Mouse (Mus musculus): ENCODE data around the gene Fbxo42. TPM values are rescaled to one million over a fixed set of nuclear protein-coding genes. Genes with fewer than 3 reads are reported as not detected.

Fbxo42 gene
- total RNA-seq, 1 experiment from 2014 or later: 21.7 TPM

DNA sequence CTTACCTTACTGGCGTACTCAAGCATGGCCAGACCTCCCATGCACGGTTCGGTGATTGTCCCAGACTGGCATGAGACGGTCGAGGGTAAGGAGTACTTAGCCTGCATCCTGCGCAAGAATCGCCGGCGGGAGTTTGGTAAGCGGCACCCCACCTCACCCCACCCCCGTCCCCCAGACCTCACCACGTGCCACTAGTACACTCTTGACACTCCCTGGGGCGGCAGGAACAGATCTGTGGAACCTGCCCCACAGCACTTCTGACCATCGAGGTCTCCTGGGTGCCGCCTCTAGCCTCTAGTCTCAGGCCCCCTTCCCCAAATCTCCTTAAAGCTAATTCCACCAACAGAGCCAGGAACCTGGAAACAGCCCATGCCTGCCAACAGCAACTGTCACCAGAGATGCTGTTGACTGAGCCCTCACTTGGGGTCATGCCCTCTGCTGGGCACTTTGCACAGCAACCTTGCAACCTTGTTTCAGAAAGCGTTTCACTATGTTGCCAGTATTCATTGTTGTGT, 66.7 kb downstream of the Fbxo42 start:
- DNase-seq: peak; percentile 61

DNA sequence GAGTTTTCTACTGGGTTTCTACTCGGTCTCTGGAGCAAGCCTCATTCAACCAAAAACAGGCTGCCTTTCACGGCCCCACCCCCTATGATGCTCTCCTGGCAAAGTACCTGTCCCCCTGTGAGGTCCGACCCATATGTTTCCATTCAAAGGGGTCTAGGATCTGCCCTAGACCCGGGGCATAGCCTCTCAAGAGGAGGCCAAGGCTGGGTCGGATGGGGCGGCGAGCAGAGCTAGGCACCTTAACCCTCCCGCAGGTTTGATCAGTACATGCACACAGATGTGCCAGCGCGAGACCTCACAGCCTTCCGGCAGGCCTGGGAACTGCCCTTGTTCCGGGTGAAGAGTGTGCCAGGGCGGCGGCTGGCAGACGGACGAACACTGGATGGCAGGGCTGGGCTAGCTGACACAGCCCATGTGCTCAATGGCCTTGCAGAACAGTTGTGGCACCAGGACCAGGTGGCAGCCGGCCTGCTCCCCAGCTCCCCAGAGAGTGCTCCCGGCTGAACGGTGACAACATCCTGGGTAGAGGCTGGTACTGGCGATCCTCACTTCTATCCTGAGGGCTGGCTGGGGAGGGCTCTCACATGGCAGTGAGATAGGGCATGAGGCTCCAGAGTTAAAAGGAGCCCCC, 72.0 kb downstream of the Fbxo42 start:
- peak; percentile 73 for DNase-seq

DNA sequence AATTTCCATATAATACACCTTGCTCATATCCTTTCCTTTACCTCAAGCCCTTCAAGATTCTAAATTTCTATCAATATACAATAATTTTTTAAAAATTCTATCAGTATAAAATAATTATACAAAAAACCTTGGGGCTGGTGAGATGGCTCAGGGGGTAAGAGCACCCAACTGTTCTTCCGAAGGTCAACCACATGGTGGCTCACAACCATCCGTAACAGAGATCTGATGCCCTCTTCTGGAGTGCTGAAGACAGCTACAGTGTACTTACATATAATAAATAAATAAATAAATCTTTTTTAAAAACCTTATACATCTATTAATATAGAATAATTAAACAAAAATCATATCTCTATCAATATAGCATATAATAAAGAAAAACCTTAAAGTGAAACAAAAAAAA, 74.1 kb downstream of the Fbxo42 start:
- no peak for DNase-seq

DNA sequence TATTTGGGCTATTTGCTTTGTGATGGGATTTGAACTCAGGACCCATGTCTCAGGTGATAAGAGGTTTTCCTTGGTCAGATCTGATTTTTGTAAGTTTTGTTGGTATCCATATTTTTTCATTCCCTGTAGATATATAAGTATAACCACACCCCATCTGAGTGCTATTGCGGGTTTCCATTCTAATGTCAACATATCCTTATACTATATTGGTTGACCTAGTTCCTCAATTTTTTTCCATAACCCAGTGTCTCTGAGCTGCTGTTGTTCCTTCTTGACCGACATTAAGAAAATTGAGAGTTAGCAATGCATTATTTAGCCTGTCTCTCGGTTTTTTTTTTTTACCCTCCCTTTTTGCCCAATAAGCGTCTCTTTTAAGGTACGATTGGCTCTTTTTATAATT, 75.0 kb downstream of the Fbxo42 start:
- no peak for DNase-seq

DNA sequence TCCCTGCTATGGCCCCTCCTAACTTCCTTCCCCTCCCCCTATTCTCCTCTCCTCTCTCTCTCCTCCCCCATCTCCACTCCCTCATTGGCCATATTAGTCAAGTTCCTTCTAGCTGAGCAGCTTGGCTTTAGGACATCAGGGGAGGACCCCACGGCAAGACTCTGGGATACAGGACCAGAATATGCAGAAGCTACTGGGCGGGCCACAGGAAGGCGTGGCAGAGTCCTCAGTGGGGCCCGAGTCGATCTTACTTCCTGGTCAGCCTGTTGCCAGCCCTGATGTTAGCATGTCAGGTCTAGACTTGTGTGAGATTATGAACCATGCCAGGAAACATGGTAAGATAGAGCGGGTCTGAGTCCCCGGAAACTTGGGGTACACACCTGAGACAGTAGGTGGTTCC, 81.0 kb downstream of the Fbxo42 start:
- DNase-seq: no peak

DNA sequence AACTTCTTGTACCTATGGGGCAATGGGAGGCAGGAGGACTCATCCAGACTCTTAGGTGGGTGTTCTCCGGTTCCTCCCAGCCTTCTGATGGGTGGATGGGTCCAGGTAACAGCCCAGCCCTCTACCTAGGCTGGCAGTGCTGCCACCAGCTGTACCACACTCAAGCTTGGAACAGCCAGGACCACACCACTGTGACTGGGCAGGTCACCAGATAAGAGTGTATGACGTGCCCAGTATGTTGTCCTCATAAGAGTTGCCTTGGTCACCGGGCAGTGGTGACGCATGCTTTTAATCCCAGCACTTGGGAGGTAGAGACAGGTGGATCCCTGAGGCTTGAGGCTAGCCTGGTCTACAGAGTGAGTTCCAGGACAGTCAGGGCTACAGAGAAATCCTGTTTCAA, 85.5 kb downstream of the Fbxo42 start:
- DNase-seq: no peak

DNA sequence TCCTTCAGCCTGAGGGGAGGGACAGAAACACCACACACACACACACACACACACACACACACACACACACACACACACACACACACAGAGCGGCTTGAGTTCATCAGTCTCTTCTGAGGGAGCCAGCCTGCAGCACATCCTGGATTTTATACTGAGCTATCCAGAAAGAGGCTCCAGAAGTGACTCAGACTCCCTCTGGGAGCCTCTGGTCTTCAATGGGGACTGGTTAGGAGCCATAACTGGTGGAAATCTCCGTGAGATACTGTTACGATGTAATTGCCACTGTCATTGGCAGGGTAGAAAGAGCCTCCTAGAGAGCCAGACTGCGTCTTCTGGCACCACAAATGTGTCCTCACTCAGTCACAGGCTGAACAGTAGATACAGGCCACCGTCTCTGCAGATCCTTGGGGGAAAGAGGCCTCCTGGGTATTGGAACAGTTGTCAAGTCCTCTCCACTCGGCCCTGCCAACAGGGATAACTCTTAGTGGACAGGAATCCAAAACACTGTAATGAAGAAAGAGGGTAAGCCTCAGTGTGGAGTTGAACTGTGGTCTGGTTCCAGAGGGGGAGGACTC, 87.9 kb downstream of the Fbxo42 start:
- no peak for DNase-seq

- no peak for DNase-seq
Measured at GRCm38 (mm10) chr4:141236856-141237255, 89.1 kb downstream of the Fbxo42 start.

GRCm38 (mm10) chr4:141238492-141239387, 91.0 kb downstream of the Fbxo42 start:
- DNase-seq: no peak

- peak; percentile 98 for DNase-seq
Measured at GRCm38 (mm10) chr4:141239388-141240125, 91.8 kb downstream of the Fbxo42 start, which contains the start of gene Arhgef19. Gene Arhgef19 (plus strand): TSS chr4:141239499.

DNA sequence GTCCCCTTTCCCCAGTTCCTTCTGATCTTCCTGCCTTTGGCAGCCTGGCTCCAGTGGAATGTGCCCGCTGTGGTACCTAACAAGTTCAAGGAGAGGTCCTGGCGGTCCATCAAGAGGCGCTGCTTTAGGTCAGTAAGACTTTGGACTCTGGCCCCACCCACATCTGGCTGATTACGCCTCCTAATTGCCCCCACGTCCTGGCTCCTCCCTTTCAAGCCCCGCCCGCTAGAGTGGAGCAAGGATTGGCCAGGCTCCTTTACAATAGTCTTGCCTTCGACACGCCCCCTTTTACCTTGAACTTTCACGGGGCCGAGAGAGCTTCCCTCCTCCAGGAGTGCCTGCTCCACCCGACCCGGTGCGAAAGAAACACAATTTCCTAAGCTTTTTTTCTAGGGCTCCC, 92.9 kb downstream of the Fbxo42 start:
- peak; percentile 89 for DNase-seq

- no peak for DNase-seq
Measured at GRCm38 (mm10) chr4:141241861-141242260, 94.1 kb downstream of the Fbxo42 start.

DNA sequence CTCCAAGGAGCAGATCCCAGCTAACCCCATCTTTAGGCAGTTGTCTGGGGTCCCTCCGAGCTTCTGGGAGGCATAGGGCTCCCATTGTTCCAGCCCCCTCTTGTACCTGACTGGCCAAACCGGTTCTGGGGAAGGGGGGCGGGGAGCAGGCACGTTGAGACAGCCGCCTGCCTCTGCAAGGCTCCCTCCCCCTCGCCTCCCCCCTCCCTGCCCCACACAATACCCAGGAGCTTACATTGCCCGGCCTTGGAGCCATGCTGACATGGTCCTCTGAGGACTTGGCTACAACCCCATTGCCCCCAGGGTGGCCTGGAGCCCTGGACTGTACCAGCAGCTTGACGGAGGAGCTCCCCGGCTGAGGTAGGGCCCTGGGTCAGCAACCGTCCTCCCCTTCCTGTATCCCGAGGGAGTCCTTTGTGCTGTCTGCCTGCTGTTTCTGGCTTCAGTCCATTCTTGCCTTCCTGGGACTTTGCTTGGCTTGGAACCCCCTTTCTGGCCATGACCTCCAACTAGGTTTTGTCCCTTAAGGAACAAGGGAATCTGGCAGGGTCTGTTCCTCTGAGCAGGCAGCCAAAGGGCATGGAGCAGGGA, 95.0 kb downstream of the Fbxo42 start:
- peak; percentile 68 for DNase-seq

DNA sequence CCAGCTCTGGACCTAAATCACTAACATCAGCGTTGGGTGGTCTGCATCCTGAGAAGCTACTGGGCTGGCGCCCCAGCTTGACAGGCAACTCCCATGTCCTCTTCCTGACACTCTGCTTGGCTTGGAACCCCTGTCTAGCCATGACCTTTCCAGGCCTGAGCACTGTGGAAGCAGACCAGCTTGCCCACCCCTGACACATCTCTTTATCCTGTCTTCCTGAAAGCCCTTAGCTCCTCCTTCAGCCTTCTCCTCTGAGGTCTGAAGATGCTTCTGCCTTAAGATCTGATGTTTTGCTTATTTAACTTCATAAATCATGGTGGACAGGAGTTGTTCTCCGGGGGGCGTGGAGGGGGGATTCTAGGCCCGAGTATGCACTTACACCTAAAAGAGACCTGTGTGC, 95.9 kb downstream of the Fbxo42 start:
- no peak for DNase-seq

GRCm38 (mm10) chr4:141244401-141244800, 96.7 kb downstream of the Fbxo42 start:
- DNase-seq: no peak

DNA sequence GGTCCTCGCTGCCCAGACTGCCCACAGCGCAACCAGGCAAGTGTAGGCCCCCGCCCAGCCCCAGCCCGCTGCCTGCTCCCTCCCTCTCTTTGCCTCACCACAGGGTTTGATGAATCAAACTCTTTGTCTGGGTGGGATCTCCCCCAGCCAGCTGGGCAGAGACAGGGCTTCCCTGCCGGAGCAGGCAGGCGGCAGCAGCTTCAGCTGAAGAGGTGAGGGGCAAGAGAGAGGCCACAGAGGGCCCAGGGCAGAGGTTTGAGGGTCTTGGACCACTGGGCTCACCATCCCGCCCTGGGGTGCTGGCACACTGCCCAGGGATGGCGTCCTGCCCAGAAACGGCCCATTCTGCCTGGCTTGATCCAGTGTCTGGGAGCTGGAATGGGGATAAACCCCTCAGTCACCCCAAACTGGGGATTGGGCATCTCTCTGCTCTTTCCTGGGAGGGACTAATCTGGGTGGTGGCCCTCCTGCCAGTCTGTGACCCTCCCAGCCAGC, 97.3 kb downstream of the Fbxo42 start:
- DNase-seq: peak; percentile 85

DNA sequence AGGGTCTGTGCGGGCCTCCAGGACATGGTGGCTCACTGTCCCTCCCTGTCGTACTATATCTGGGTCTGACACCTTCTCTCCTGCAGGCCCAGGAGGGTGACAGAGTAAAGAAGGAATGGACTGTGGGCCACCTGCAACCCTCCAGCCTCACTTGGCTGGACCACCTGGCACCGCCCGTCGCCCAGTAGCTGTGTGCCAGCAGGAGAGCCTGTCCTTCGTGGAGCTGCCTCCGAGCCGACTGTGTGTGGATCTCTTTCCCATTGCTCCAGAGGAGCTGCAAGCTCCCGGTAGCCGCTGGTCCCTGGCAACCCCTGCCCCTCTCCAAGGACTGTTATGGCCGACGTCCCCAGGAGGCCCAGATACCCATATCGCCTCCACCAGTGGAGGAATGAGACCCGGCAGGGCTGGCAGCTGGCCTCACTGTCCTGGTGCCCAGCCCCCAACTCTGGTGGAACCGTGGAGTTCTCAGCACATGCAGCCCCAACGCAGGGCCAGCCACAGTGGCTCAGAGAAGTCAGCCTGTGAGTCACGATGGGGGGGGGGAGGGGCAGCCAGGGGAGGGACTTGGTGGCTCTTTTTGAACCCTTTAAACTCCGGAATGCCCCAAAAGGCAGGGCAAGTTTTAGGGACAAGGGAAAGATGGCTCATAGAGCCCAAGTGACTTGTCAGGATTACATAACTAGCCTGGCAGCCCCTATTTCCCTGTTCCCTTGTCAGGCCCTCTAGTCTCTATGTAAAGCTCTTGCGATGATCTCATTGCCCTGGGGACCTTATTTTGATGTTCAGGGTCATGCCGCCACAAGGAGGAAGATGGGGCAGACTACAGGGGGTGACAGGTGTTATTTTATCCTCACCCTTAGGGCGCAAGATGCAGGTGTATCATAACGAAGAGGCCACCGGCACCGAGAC, 98.6 kb downstream of the Fbxo42 start:
- DNase-seq: peak; percentile 67

GRCm38 (mm10) chr4:141246998-141247350, 99.3 kb downstream of the Fbxo42 start:
- peak; percentile 61 for DNase-seq

DNA sequence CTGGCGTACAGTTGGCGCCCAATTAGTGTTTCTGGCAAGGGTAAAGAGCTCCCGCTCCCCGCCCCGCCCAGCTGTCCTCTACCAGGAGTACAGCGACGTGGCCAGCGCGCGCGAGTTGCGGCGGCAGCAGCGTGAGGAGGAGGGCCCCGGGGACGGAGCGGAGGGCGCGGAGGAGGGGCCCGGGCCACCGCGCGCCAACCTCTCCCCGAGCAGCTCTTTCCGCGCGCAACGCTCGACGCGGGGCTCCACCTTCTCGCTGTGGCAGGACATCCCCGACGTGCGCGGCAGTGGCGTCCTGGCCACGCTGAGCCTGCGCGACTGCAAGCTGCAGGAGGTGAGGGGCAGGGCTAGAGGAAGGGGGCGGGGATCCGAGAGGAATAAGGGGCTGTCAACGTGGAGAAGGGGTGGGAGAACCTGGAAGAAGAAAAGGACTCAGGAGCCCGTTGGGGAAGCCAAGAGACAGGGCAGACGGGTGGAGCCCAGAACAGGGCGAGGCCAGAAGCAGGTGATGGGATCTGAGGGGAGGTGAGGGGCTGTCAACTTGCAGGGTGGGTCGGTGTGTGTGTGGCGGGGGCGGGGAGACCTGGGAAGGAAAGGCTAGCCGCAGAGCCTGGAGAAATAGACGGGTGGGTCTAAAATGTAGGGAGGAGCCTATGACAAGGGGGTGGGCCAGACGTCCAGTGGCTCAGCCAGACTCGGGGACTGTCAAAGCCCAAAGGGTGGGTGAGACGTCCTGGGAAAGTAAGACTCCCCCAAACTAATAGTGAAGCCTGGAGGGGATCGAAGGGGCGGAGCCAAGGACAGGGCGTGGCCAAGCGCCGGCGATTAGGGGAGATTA, 100.3 kb downstream of the Fbxo42 start:
- DNase-seq: peak; percentile 77

- DNase-seq: no peak
Measured at GRCm38 (mm10) chr4:141248614-141248978, 100.9 kb downstream of the Fbxo42 start.

Data from adrenal gland, postnatal 14 days (tissue).